Comparison of ENCODE assay signal across 8 mouse cellular contexts in the genomic region with DNA sequence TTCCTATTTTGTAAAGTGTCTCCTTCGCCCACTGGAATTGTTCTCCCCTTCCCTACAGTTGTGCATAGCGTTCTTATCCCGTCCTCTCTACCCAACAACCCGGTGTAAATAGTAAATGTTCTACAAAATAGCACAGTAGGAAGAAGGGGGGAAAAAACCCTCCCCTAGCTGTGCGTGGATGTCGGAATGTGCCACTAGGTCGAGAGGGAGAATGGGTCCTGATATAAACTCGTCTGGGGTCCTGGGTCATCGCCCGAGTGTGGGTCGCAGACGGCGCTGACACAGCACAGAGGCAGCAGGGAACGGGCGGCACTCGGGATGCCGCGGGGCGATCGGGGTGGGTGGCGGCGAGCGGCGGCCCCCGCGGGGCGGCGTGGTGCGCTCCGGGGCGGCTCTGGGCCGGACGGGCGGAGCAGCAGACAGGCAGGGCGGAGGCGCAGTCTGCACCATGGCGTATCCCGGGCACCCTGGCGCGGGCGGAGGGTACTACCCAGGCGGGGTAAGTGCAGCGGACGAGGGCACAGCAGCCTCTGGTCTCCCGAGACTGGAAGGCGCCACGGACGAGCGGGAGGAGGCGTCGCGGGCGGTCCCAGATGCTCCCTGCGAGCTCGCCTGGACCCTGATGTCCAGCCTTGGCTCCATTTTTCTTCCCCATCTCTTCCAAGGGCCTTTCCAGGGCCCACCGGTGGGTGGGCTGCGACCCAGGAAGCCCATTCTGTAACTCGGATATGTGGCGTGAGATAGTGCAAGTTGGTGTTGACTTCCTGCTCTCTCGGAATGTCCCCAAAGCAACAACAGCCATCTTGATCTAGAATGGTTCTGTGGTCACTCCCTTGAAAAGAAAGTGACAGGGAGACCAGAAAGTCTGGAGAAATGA. TPM values are rescaled to one million over a fixed set of nuclear protein-coding genes. Genes with fewer than 3 reads are reported as not detected.
DNase-seq lines count a peak whose midpoint lies in the region; ATAC-seq and TF ChIP-seq lines count a peak whose summit lies in the region.

No protein-coding gene starts in this region.

- under 1% methylated on average over 59 of the region's 60 CpGs for WGBS in forebrain, embryonic 13.5 days
- under 1% methylated on average over 58 of the region's 60 CpGs for WGBS in lung, adult 2 months
- under 1% methylated on average over 58 of the region's 60 CpGs for WGBS in neural tube, embryonic 15.5 days

- no peak for TF ChIP-seq POLR2A in ES-Bruce4 (IDR thresholded peaks at IDR 0.05; ENCODE audit: insufficient read depth, low read length)
- TF ChIP-seq POLR2A in lung, adult 2 months (IDR thresholded peaks at IDR 0.05; ENCODE audit: borderline replicate concordance, extremely low read depth, low read depth, low read length): peak; percentile 88

- TF ChIP-seq CTCF in ES-Bruce4 (IDR thresholded peaks at IDR 0.05; ENCODE audit: low read depth, low read length): no peak
- TF ChIP-seq CTCF in lung, adult 2 months (IDR thresholded peaks at IDR 0.05; ENCODE audit: insufficient read depth, low read length): no peak

- DNase-seq in c-Kit-positive CD71-positive TER-119-positive erythroid progenitor cells, embryonic 14.5 days (ENCODE audit: low spot score): peak; percentile 68
- DNase-seq in heart, postnatal 10 days: peak; percentile 88 to 89
- peak; percentile 88 to 93 for DNase-seq in kidney, postnatal 4 days
- peak; percentile 88 for DNase-seq in lung, adult 2 months
- DNase-seq in testis, postnatal 14 days (ENCODE audit: low spot score): peak; percentile 77

- H3K9me3 ChIP-seq in ES-Bruce4 (replicated peaks; ENCODE audit: control insufficient read depth, insufficient read depth, low read length, poor library complexity, severe bottlenecking): no peaks in the 10 kb centered on the region
- no peaks in the 10 kb centered on the region for H3K9me3 ChIP-seq in forebrain, embryonic 13.5 days (replicated peaks)
- no peaks in the 10 kb centered on the region for H3K9me3 ChIP-seq in neural tube, embryonic 15.5 days (replicated peaks)

- peak overlapping the region; percentile 75 for H3K9ac ChIP-seq in ES-Bruce4 (ENCODE audit: low read depth, poor library complexity, severe bottlenecking)
- H3K9ac ChIP-seq in forebrain, embryonic 13.5 days: peak overlapping the region; percentile 83
- H3K9ac ChIP-seq in neural tube, embryonic 15.5 days (replicated peaks): peak overlapping the region; percentile 79

- no peak overlapping the region for H3K27ac ChIP-seq in ES-Bruce4 (ENCODE audit: insufficient read depth, low read length)
- no peak overlapping the region for H3K27ac ChIP-seq in forebrain, embryonic 13.5 days
- H3K27ac ChIP-seq in neural tube, embryonic 15.5 days (replicated peaks): peak overlapping the region; percentile 82

- H3K36me3 ChIP-seq in ES-Bruce4 (ENCODE audit: control insufficient read depth, insufficient read depth, low read length, poor library complexity, severe bottlenecking): no peaks in the 10 kb centered on the region
- H3K36me3 ChIP-seq in forebrain, embryonic 13.5 days (ENCODE audit: poor library complexity, severe bottlenecking): peaks cover 18% of the 10 kb centered on the region
- peaks cover 16% of the 10 kb centered on the region for H3K36me3 ChIP-seq in neural tube, embryonic 15.5 days

- TF ChIP-seq EP300 in ES-Bruce4 (IDR thresholded peaks at IDR 0.05; ENCODE audit: insufficient read depth, low read depth, low read length): no peak

- H3K4me2 ChIP-seq in forebrain, embryonic 13.5 days: peak overlapping the region; percentile 72
- H3K4me2 ChIP-seq in neural tube, embryonic 15.5 days: peak overlapping the region; percentile 63

- H3K4me3 ChIP-seq in ES-Bruce4 (ENCODE audit: low read depth, low read length): peak overlapping the region; percentile 64
- peak overlapping the region; percentile 71 for H3K4me3 ChIP-seq in forebrain, embryonic 13.5 days
- H3K4me3 ChIP-seq in lung, adult 2 months (replicated peaks; ENCODE audit: extremely low read depth, low read depth, low read length): peak overlapping the region; percentile 90
- peak overlapping the region; percentile 74 for H3K4me3 ChIP-seq in neural tube, embryonic 15.5 days (replicated peaks)

- intact Hi-C loops in heart, postnatal 10 days (cut with DNase I): loop anchor here (10.0 kb wide), 2 partner anchors 938 to 1098 kb away; a partner anchor contains a TSS

- peak; percentile 98 for ATAC-seq in forebrain, embryonic 13.5 days
- peak; percentile 96 for ATAC-seq in neural tube, embryonic 15.5 days (ENCODE audit: low FRiP score)

- H3K4me1 ChIP-seq in ES-Bruce4 (ENCODE audit: control insufficient read depth, insufficient read depth, low read length): no peaks in the 10 kb centered on the region
- H3K4me1 ChIP-seq in forebrain, embryonic 13.5 days: peaks cover 19% of the 10 kb centered on the region
- H3K4me1 ChIP-seq in lung, adult 2 months (ENCODE audit: control insufficient read depth, insufficient read depth, low read length): peaks cover 13% of the 10 kb centered on the region; the same call in 1 of the 2 replicates
- H3K4me1 ChIP-seq in neural tube, embryonic 15.5 days: peaks cover 19% of the 10 kb centered on the region

- H3K27me3 ChIP-seq in ES-Bruce4 (ENCODE audit: control insufficient read depth, insufficient read depth, low read length, poor library complexity, severe bottlenecking): no peaks in the 10 kb centered on the region
- H3K27me3 ChIP-seq in forebrain, embryonic 13.5 days: no peaks in the 10 kb centered on the region
- H3K27me3 ChIP-seq in neural tube, embryonic 15.5 days (replicated peaks): no peaks in the 10 kb centered on the region

RNA-seq across cellular contexts. Expression of a gene that starts 10.5 kb away (rescaled TPM):
- 37.0 and 50.5 TPM in 2 replicates for polyA plus RNA-seq in ES-Bruce4 (2011; ENCODE audit: insufficient read depth, insufficient read length, low read depth, missing spikeins)
- 135 and 147 TPM in 2 replicates for polyA plus RNA-seq in forebrain, embryonic 13.5 days (2015; fragmentation: Nextera tagmentation; extraction: Ambion mirVana)
- 100 to 1,000 TPM; 147 to 160 TPM for total RNA-seq in heart, postnatal 10 days (2021)
- polyA plus RNA-seq in lung, adult 2 months (2012; rRNA removed): 152 and 180 TPM in 2 replicates
- 192 and 204 TPM in 2 replicates for polyA plus RNA-seq in neural tube, embryonic 15.5 days (2015; fragmentation: Nextera tagmentation; extraction: Ambion mirVana)
